Mouse (Mus musculus) inflammation-experienced regulatory T-cells, adult 16 weeks (primary cell): ENCODE data around the gene Muc5b. TPM values are rescaled to one million over a fixed set of nuclear protein-coding genes. Genes with fewer than 3 reads are reported as not detected.

Experiments used
- polyA plus RNA-seq: library from polyadenylated mRNA; unstranded; fragments of 100-300 nt; shearing (Covaris generic); gene quantifications from one replicate; pipeline ENCODE4 v1.2.1, GENCODE M21; 2017

The Muc5b gene
- 0.02 TPM for polyA plus RNA-seq

DNA sequence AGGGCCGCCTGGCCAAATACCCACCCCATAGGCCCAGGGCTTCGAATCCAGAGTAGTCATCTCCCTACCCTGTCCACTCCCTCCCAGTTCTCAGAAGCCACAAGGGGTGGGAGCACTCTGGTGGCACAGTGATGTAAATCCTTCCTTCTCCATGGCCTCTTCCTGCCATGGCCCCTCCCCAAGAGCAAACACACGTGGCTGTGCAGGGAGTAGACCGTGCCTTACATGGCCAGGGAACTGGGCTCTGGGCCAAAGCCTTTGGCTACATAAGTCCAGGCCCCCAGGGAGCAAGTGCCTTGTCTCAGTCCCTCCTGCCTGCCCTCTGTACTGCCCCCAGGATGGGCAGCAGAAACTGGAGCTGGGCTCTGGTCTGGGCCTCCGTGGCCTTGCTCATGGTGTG lies at the start of gene Muc5b:
Gene Muc5b (plus strand): TSS at position 292 of the 400 bp plus-strand sequence.

DNA sequence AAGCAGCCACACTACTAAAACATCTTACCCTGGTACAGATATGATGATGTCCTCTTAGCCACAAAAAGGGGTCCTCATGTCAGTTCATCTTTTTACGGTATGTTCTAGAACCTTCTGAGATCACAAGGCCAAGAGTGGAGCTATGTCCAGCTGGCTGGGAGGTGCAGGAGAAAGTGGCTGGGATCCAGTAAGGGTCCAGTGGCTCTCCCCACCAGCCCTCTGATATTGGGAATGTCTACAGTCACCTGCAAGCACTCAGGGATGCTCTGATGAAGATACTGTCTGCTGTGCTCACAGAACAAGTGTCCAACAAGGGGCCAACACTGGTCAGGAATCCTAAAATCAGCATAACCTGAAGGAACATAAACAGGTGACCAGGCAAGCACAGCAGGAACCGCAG lies 79.5 kb downstream of the Muc5b start, which contains the start of gene Tollip:
Gene Tollip (minus strand): TSS at position 101 of the 400 bp plus-strand sequence.

Other genes starting within 250 kb of the Muc5b start
- 0.18 TPM for gene Muc6, start 183.8 kb upstream of the Muc5b start, polyA plus RNA-seq
- gene Muc2, start 148.7 kb upstream of the Muc5b start, polyA plus RNA-seq: not detected
- gene Muc5ac, start 50.1 kb upstream of the Muc5b start, polyA plus RNA-seq: not detected
- 56.7 TPM for gene Tollip, start 79.4 kb downstream of the Muc5b start, polyA plus RNA-seq
- 0.68 TPM for gene Brsk2, start 110.7 kb downstream of the Muc5b start, polyA plus RNA-seq
- gene Mob2, start 222.0 kb downstream of the Muc5b start, polyA plus RNA-seq: 98.5 TPM